Mouse (Mus musculus) olfactory bulb, adult 2 months (tissue): ENCODE measurements at regions not wholly inside any gene's neighbourhood (a gene's known extent, or its start where the extent isn't known, plus 50 kb on each side); places are given as distances from the start of the nearest gene placed in this dataset.

Experiments used
- CTCF ChIP-seq: fragments of 200-500 bp; IDR thresholded peaks from 2 replicates; pipeline ENCODE4 v1.5.1; 2012; ENCODE audit warnings: low read depth, mild to moderate bottlenecking, low read length, moderate library complexity; ENCODE audit not compliant: insufficient read depth
- POLR2A ChIP-seq: fragments of 200-500 bp; IDR thresholded peaks from 2 replicates; pipeline ENCODE4 v1.6.1; 2012; ENCODE audit warnings: mild to moderate bottlenecking, low read depth, low read length, moderate library complexity; ENCODE audit not compliant: insufficient read depth

GRCm38 (mm10) chr12:99077366-99077765, 157.0 kb downstream of the Ttc8 start:
- TF ChIP-seq CTCF: no peak
- TF ChIP-seq POLR2A: no peak
